Comparison of ENCODE assay signal across 8 mouse cellular contexts in genomic region chr11:106665328-106665727, GRCm38 (mm10). TPM values are rescaled to one million over a fixed set of nuclear protein-coding genes. Genes with fewer than 3 reads are reported as not detected.
DNase-seq lines count a peak whose midpoint lies in the region; ATAC-seq and TF ChIP-seq lines count a peak whose summit lies in the region.

No protein-coding gene starts in this region.

- peak; percentile 66; the same call in 1 of the 2 replicates for ATAC-seq in neutrophil, adult 5-6 weeks (ENCODE audit: extremely low read depth, insufficient number of reproducible peaks, low FRiP score, poor library complexity, severe bottlenecking)

- WGBS in heart, adult 2 months = 59% methylated on average over 4 of the region's 4 CpGs

- peak overlapping the region; percentile 73 for H3K27ac ChIP-seq in heart, adult 2 months

- intact Hi-C loops in heart, adult 2 months (cut with DNase I) = no loop called here
- intact Hi-C loops in heart, postnatal 36 days (cut with DNase I) = no loop called here

- TF ChIP-seq EP300 in heart, adult 2 months (IDR thresholded peaks at IDR 0.05; ENCODE audit: insufficient read depth, low read depth, low read length) = no peak

- no peaks in the 10 kb centered on the region for H3K79me2 ChIP-seq in heart, adult 2 months (replicated peaks; ENCODE audit: control insufficient read depth, insufficient read depth, low read length)

- H3K4me3 ChIP-seq in heart, adult 2 months = no peak overlapping the region

- peaks cover 39% of the 10 kb centered on the region for H3K4me1 ChIP-seq in heart, adult 2 months (ENCODE audit: control insufficient read depth, insufficient read depth, low read length)

- no peak for TF ChIP-seq CTCF in heart, adult 2 months (IDR thresholded peaks at IDR 0.05)

- no peak for TF ChIP-seq POLR2A in heart, adult 2 months (IDR thresholded peaks at IDR 0.05; ENCODE audit: insufficient read depth, low read depth, low read length)

- H3K27me3 ChIP-seq in heart, adult 2 months (ENCODE audit: control insufficient read depth, insufficient read depth, low read length) = no peaks in the 10 kb centered on the region

- H3K36me3 ChIP-seq in heart, adult 2 months (ENCODE audit: control insufficient read depth, insufficient read depth, low read length) = peaks cover 50% of the 10 kb centered on the region

- DNase-seq in heart, adult 2 months = peak in 1 of 2 experiments; percentile 65
- no peak for DNase-seq in heart, postnatal 36 days
- peak; percentile 66 to 79 for DNase-seq in urinary bladder, postnatal 36 days (ENCODE audit: low spot score in 2 of 2)
- DNase-seq in urinary bladder, adult 2 months (ENCODE audit: low spot score) = no peak
- no peak for DNase-seq in left cerebral cortex, adult 9 months (ENCODE audit: low spot score in 2 of 2)
- DNase-seq in layer of hippocampus, postnatal 36 days = no peak
- DNase-seq in cerebellum, adult 11-12 months = no peak

- H3K9ac ChIP-seq in heart, adult 2 months (ENCODE audit: low read depth, low read length) = no peak overlapping the region

RNA-seq across cellular contexts. Expression of gene Tex2, which starts 52.1 kb away (rescaled TPM):
- total RNA-seq in heart, adult 2 months (2021) = 10 to 100 TPM; 42.5 to 46.8 TPM
- 17.2 and 27.1 TPM in 2 replicates for polyA plus RNA-seq in heart, adult 2 months (2012; rRNA removed)
- total RNA-seq in heart, postnatal 36 days (2021) = 10 to 100 TPM; 40.1 to 42.1 TPM
- 16.7 and 21.2 TPM in 2 replicates for polyA plus RNA-seq in urinary bladder, adult 2 months (2012; rRNA removed)
- total RNA-seq in neutrophil, adult 5-6 weeks (2017) = 13.5 and 15.9 TPM in 2 replicates
- total RNA-seq in layer of hippocampus, postnatal 36 days (2021) = 100 to 1,000 TPM; 135 to 146 TPM

Comparison
In these comparisons a context has a peak if more than half of its experiments do, and no peak if none do; other contexts are left out.
1. DNase-seq: peak in urinary bladder, postnatal 36 days (2 of 2); none in heart, postnatal 36 days (0 of 2), urinary bladder, adult 2 months (single experiment), left cerebral cortex, adult 9 months (0 of 2), layer of hippocampus, postnatal 36 days (0 of 2) and cerebellum, adult 11-12 months (single experiment).